Mouse (Mus musculus) MEL (cell line): ENCODE measurements around the gene Sphk2. TPM values are rescaled to one million over a fixed set of nuclear protein-coding genes. Genes with fewer than 3 reads are reported as not detected.

ENCODE experiments used
- DNase-seq: peaks from one replicate; pipeline ENCODE4 v3.0.0; 2011; ENCODE audit warnings: low read depth, low spot score
- H3K27ac ChIP-seq: 2 replicates; pipeline ENCODE4 v1.5.1; 2012; ENCODE audit warnings: low read depth, mild to moderate bottlenecking, control low read depth, low read length, moderate library complexity; ENCODE audit not compliant: control insufficient read depth
- H3K27me3 ChIP-seq, 2 experiments: fragments of 150-350 bp in 1 of 2; sonication (generic) in 1 of 2; 2 replicates each; pipeline ENCODE4 v1.6.1; 2012; ENCODE audit warnings: low read length in 2 of 2, mild to moderate bottlenecking in 2 of 2, improper control_type of control experiment in 1 of 2, moderate library complexity in 1 of 2; ENCODE audit not compliant: insufficient read depth in 2 of 2, control insufficient read depth in 1 of 2
- H3K36me3 ChIP-seq, 2 experiments: 2 replicates each; pipeline ENCODE4 v1.6.1; 2012 to 2014; ENCODE audit warnings: low read length in 2 of 2, improper control_type of control experiment in 1 of 2, inconsistent platforms in 1 of 2, mild to moderate bottlenecking in 1 of 2; ENCODE audit not compliant: insufficient read depth in 2 of 2, control insufficient read depth in 1 of 2
- H3K4me1 ChIP-seq, 2 experiments: fragments of 150-350 bp in 1 of 2; sonication (generic) in 1 of 2; 2 replicates each; pipeline ENCODE4 v1.6.1; 2012; ENCODE audit warnings: low read length in 2 of 2, improper control_type of control experiment in 1 of 2, mild to moderate bottlenecking in 1 of 2; ENCODE audit not compliant: insufficient read depth in 2 of 2, control insufficient read depth in 1 of 2
- H3K4me3 ChIP-seq, 2 experiments: fragments of 150-350 bp in 1 of 2; sonication (generic) in 1 of 2; 2 replicates each; pipeline ENCODE4 v1.5.1; 2012; ENCODE audit warnings: low read depth in 2 of 2, low read length in 2 of 2, mild to moderate bottlenecking in 2 of 2, moderate library complexity in 2 of 2, control low read depth in 1 of 2, improper control_type of control experiment in 1 of 2; ENCODE audit not compliant: control insufficient read depth in 1 of 2, insufficient read depth in 1 of 2
- H3K79me2 ChIP-seq: 2 replicates; pipeline ENCODE4 v1.6.1; 2012; ENCODE audit warnings: mild to moderate bottlenecking, low read length, moderate library complexity; ENCODE audit not compliant: control insufficient read depth, poor library complexity, insufficient read depth
- H3K9ac ChIP-seq: 2 replicates; pipeline ENCODE4 v1.6.1; 2012; ENCODE audit warnings: low read depth, mild to moderate bottlenecking, control low read depth, low read length, moderate library complexity; ENCODE audit not compliant: control insufficient read depth, poor library complexity, severe bottlenecking
- H3K9me3 ChIP-seq: fragments of 150-350 bp; sonication (generic); replicated peaks from 2 replicates; pipeline ENCODE4 v1.6.1; 2012; ENCODE audit warnings: mild to moderate bottlenecking, low read length, improper control_type of control experiment, moderate library complexity; ENCODE audit not compliant: insufficient read depth
- BHLHE40 ChIP-seq: IDR thresholded peaks from 2 replicates; pipeline ENCODE4 v1.6.1; 2012; ENCODE audit warnings: low read depth, mild to moderate bottlenecking, inconsistent platforms, low read length, improper control_type of control experiment, borderline replicate concordance
- CHD1 ChIP-seq: IDR thresholded peaks from 2 replicates; pipeline ENCODE4 v1.6.1; 2012; ENCODE audit warnings: low read depth, mild to moderate bottlenecking, inconsistent platforms, low read length, improper control_type of control experiment
- ETS1 ChIP-seq: IDR thresholded peaks from 2 replicates; pipeline ENCODE4 v1.6.1; 2012; ENCODE audit warnings: low read depth, mild to moderate bottlenecking, inconsistent platforms, low read length, improper control_type of control experiment, moderate library complexity
- MAFK ChIP-seq: IDR thresholded peaks from 2 replicates; pipeline ENCODE4 v1.6.1; 2011; ENCODE audit warnings: low read depth, mild to moderate bottlenecking, low read length, improper control_type of control experiment, borderline replicate concordance
- MAX ChIP-seq: IDR thresholded peaks from 2 replicates; pipeline ENCODE4 v1.6.1; 2011; ENCODE audit warnings: low read length, improper control_type of control experiment
- MAZ ChIP-seq: IDR thresholded peaks from 2 replicates; pipeline ENCODE4 v1.6.1; 2012; ENCODE audit warnings: low read depth, mild to moderate bottlenecking, inconsistent platforms, low read length, improper control_type of control experiment
- MXI1 ChIP-seq: IDR thresholded peaks from 2 replicates; pipeline ENCODE4 v1.6.1; 2011; ENCODE audit warnings: mild to moderate bottlenecking, low read depth, low read length, improper control_type of control experiment
- POLR2A ChIP-seq, 2 experiments: IDR thresholded peaks; 2 replicates each; pipeline ENCODE4 v1.6.1; 2011 to 2012; ENCODE audit warnings: low read length in 2 of 2, mild to moderate bottlenecking in 2 of 2, control low read depth in 1 of 2, improper control_type of control experiment in 1 of 2, low read depth in 1 of 2, moderate library complexity in 1 of 2; ENCODE audit not compliant: control insufficient read depth in 1 of 2, insufficient read depth in 1 of 2, poor library complexity in 1 of 2
- SIN3A ChIP-seq: IDR thresholded peaks from 2 replicates; pipeline ENCODE4 v1.6.1; 2012; ENCODE audit warnings: low read length, improper control_type of control experiment, inconsistent platforms
- TCF12 ChIP-seq: IDR thresholded peaks from 2 replicates; pipeline ENCODE4 v1.6.1; 2014; ENCODE audit warnings: low read depth, mild to moderate bottlenecking, inconsistent platforms, low read length, improper control_type of control experiment, moderate library complexity
- USF2 ChIP-seq, 2 experiments: IDR thresholded peaks; 2 replicates each; pipeline ENCODE4 v1.6.1; 2011 to 2012; ENCODE audit warnings: improper control_type of control experiment in 2 of 2, low read length in 2 of 2, borderline replicate concordance in 1 of 2, inconsistent platforms in 1 of 2, low read depth in 1 of 2, mild to moderate bottlenecking in 1 of 2; ENCODE audit not compliant: insufficient read depth in 1 of 2
- polyA plus RNA-seq, 2 experiments: library from polyadenylated mRNA; stranded (reverse) in 1 of 2; unstranded in 1 of 2; fragments of >175 nt in 1 of 2; fragments of >200 nt in 1 of 2; gene quantifications; 2 replicates each; pipeline versions ENCODE4 v1.2.1 to v1.2.4; 2012; ENCODE audit warnings: low replicate concordance in 2 of 2, low read depth in 1 of 2; ENCODE audit not compliant: insufficient read length in 2 of 2, insufficient read depth in 1 of 2, missing spikeins in 1 of 2
- total RNA-seq: library from RNA; depleted of rRNA; stranded (reverse); fragments of 300-350 nt; gene quantifications from 2 replicates; pipeline ENCODE4 v1.2.3, GENCODE M21; 2012

The Sphk2 gene
- total and polyA plus RNA-seq, 3 experiments: 21.0 to 40.2 TPM; not detected in 1

DNA sequence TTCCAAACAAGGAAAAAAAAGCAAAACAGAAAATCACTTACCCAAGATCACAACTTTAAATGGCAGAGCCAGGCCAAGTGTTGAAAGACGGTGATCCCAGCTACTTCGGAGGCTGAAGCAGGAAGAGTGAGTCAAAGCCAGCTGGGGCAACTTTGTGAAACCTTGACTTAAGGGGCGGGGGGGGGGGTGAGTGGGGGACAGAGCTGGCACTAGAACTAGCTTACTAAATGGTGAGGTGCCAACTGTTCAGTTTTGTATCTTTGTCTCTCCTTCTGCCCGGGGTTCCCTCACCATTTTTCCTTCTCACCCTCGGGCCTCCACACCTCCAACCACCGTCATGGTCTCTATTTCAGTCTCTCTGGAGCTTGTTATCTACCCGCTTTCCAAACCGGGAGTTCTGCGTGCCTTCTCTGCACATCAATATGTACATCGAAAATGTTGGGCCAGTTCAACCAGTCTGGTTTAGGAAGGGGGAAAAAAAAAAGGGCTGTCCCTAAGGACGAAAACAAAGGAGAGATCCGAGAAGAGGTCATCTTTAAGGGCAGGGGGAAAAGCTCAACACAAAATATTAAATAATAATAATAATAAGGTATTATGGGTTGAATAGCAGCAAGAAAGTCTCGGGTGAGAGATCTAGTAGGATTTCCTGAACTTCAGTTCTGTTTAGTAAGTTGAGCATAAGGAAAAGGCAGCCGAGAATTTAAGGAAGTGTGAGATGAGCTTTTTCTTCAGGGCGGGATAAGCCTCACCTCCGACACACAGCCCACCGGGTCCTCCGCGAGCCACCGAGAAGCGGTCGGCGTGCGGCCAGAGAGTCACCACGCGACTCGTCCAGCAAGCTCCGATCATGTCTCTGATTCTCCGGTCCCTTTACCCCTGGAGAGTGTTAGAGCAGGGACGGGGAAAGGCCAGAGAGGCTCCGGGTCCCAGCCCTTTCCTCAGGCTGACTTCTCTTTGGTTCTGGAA, 567 bp downstream of the Sphk2 start:
- TF ChIP-seq ETS1 (peak; percentile 56; the same call in 1 of the 2 replicates), SIN3A (no peak), MAZ (peak; percentile 39; the same call in 1 of the 2 replicates), TCF12 (0 out of 2 replicates have a peak, but pooled peaks have one; percentile 13), POLR2A (IDR thresholded peaks at IDR 0.05; ENCODE audit: control insufficient read depth in 1 of 2, insufficient read depth in 1 of 2, low read depth in 1 of 2, low read length in 2 of 2, poor library complexity in 1 of 2) (peak in 1 of 2 experiments; percentile 39; a peak in 1 of 4 replicates), BHLHE40 (no peak), USF2 (IDR thresholded peaks at IDR 0.05; ENCODE audit: borderline replicate concordance in 1 of 2, insufficient read depth in 1 of 2, low read depth in 1 of 2, low read length in 2 of 2) (no peak), MAX (no peak), MXI1 (no peak; the same call in 1 of the 2 replicates), CHD1 (peak; percentile 85; the same call in 1 of the 2 replicates), MAFK (no peak)
- peaks cover 2% of the 10 kb centered on the region in 2 experiments; a peak in 3 of 4 replicates for H3K36me3 ChIP-seq
- H3K27me3 ChIP-seq: no peaks in the 10 kb centered on the region
- H3K9ac ChIP-seq: peak overlapping the region; percentile 99
- no peaks in the 10 kb centered on the region for H3K9me3 ChIP-seq
- H3K4me3 ChIP-seq: peak overlapping the region; percentile 69 to 71
- peak overlapping the region; percentile 96 for H3K27ac ChIP-seq
- DNase-seq: peak; percentile 60
- H3K79me2 ChIP-seq: peaks cover 48% of the 10 kb centered on the region
- H3K4me1 ChIP-seq: peaks cover 0 to 5% of the 10 kb centered on the region in 2 experiments; a peak in 1 of 4 replicates

DNA sequence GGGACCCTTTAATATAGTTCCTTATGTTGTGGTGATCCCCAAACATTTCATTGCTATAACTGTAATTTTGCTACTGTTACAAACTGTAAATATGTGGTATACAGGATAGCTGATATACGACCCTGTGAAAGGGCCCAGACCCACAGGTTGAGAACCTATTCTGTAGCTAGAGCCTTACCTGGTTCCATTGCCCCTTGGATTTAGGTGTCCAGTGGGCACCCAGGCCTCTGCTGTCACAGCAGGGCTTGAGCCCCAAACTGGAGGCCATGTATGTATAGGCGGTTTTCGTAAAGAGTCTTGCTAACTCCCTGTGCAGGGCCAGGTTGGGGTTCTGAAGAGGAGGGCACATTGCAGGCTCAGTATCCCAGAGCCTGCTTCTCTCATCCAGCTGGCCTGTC, 1.3 kb downstream of the Sphk2 start:
- Histone ChIP-seq H3K4me1 (peaks cover 0 to 5% of the 10 kb centered on the region in 2 experiments; a peak in 1 of 4 replicates), H3K79me2 (peaks cover 48% of the 10 kb centered on the region), H3K4me3 (peak overlapping the region; percentile 69 to 71), H3K9me3 (no peaks in the 10 kb centered on the region), H3K36me3 (peaks cover 2% of the 10 kb centered on the region in 2 experiments; a peak in 3 of 4 replicates), H3K27me3 (no peaks in the 10 kb centered on the region), H3K9ac (peak overlapping the region; percentile 99), H3K27ac (peak overlapping the region; percentile 96)
- no peak for TF ChIP-seq MAX
- DNase-seq: no peak
